Mouse (Mus musculus): Measurements from ENCODE around the gene Pdcd6.

Pdcd6 gene

DNA sequence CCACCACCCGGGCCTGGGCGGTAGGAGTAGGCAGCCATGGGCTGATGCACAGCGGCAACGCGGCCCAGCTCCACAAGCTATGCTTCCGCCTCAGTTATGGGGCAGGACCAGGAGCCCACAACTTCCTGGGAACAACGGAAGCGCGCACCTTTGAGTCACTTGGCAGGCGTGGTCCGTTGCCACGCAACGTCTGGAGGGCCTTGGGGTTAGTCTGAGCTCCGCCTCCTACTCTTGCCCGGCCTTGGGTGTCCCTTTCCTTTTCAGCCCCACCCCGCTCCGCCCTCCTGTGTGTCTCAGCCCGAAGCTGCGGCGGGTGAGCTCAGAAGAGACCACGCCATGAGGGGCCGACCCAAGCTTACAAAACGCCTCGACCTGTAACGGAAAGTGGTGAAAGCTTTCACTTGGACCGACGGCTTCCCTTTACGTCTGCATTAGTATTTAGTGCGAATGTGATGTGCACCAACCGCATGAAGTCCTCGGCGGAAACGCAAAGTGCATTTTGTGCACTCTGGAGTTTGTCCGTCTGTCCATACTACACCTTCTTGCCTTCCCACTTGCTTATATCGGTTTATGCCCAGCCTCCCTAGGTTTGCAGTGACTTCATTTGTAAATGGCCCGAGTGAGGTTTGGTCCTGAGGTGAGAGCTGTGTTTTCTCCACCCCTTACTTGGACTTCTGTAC is at the start of gene Pdcd6:
Gene Pdcd6 (minus strand): TSS at position 411 of the 680 bp plus-strand sequence.
- in situ Hi-C loops (cut with MseI, MboI): no loop called here

DNA sequence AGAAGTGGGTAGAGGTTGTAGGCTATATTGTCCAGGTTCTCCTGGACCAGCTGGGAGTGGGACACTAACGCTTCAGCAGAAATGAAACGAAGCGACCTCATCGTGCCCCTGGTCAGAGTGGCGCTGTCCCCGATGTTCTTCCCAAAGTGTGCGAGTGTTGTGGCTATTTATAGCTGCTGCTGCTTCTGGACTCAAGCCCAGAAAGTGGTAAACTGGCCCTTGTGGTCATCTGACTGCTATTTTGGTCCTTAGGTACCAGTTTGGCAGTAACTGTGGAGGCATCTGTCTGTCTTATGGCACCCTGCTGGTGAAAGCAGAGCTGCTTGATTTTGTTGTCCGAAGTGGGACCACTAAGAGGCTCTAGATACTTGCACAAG is 46.5 kb upstream of the Pdcd6 start, which contains the start of gene Lrrc14b:
Gene Lrrc14b (minus strand): TSS at position 147 of the 377 bp plus-strand sequence.
- in situ Hi-C loops (cut with MseI, MboI): no loop called here

DNA sequence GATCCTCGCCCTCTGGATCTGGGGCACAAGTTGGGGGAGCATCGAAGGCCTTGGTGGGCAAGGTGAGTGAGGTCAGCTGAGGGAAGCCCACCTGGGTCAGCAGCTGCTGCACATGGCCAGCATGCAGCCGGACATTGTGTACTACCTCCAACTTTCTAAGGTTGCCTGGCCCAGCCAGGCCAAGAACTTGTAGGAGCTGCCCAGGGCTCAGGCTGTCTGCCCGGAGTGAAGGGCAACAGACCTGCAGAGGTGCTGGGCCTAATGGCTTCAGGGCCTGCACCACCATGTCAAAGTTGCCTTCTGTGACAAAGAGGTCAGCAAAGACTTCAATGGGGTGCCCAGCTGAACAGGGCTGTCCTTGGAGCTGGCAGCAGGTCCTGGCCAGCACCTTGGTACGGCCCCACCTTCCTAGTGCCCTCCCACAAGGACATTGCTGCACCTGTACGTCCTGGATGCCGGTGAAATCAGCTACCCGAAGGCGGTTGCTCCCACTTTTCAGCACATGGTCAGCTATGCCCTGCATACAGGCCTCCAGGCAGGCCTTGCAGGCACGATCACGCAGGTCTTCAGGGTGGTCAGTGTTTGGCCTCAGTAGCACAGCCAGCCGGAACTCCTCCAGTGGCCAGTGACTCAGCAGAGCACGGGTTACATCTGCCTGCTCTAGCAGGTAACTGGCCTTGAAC is 45.9 kb upstream of the Pdcd6 start:
- in situ Hi-C loops (cut with MseI, MboI): no loop called here

DNA sequence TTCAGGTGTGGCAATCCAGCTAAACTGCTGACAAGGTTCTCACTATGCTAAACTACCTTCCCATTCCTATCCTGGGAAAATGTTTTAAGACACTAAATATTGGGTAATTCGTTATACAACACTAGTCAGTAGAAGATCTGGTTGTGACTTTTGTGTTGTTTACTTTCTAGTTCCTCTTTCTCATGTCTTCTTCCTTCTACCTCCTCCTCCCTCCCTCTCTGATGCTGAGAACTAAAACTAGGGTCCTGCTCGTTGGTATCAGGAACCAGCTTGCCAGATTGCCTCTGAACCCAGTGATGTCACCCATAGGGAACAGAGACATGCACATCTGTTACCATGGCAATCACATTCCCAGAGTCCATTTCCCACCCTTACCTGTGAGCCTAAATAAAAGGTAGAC is 44.8 kb upstream of the Pdcd6 start:
- in situ Hi-C loops (cut with MseI, MboI): no loop called here

DNA sequence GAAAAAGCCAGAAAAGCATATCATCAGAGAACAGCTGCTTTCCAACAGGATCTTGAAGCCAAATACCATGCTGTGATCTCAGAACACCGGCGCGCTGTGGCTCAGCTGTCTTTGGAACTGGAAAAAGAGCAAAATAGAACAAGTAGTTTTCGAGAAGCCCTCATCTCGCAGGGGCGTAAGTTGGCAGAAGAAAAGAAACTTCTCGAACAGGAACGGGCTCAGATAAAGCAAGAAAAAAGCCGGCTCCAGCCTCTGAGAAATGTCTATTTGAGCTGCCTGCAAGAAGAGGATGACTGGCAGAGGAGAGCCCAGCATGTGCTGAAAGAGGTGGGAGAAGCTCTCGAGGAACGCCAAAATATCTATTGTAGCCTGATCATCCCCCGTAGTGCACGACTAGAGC is 39.1 kb upstream of the Pdcd6 start:
- in situ Hi-C loops (cut with MseI, MboI): no loop called here

DNA sequence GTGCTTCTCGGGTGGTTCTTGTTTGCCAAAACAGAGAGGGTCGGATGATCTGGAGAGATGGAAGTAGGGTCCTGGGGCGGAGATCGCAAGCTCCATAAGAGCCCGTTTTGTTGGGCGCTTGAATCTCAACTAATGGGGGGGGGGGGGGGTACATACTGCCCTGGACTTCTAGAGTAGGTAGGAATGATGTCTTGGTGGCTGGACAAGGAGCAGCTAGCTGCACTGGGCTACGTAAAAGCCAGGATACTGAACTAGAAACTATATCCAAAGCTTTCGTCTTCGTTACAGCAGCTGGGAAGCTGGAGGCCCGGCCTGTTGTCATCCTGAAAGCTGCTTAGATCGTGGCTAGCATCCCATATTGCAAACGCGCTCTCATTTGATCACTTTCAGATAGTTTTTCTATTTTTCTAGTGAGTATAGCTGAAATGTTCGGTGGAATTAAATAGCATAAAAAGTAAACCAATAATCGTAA is 33.1 kb upstream of the Pdcd6 start:
- in situ Hi-C loops (cut with MseI, MboI): no loop called here

DNA sequence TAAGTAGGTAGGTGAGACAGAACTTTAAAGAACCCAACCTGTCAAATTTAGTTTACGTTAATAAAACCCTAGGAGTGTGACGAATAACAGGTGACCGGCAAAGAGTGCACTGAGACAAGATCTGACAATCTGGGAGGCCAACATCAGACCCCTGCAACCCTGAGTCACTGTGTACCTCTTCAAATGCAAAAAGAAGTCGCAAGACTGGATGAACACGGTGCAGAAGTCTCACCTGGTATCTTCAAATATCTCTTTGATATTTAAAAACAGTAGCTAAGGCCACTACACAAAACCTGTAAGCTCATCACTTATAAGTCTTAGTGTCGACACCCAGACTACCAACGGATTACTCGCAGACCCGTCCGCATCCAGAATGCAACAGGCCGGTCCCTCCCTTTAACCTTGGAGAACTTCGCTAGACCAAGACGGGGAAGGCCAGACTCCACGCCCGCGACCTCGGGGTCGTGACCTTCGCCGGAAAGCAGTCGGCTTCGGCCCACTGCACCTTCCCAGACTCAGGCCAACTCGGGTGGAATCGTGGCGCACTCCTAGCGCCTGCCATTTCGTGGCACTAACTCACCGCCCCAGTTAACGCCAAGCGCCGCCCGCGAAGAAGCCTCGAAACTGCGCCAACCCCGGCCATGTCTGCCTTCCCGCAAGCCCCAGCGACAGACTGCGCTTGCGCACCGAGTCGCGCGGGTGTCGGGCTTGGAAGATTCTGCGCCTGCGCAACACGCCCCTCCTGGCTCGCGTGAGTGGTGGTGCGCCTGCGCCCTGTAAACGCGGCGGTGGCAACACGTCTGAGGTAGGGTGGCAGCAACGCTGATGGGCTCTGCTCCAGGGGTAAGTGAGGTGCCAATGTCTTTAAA is 32.4 kb upstream of the Pdcd6 start, which contains the start of the genes Sdha and Ccdc127:
Gene Sdha (minus strand): TSS at position 715 of the 869 bp plus-strand sequence.
Gene Ccdc127 (plus strand): TSS at position 744 of the 869 bp plus-strand sequence.
- in situ Hi-C loops (cut with MseI, MboI): no loop called here

DNA sequence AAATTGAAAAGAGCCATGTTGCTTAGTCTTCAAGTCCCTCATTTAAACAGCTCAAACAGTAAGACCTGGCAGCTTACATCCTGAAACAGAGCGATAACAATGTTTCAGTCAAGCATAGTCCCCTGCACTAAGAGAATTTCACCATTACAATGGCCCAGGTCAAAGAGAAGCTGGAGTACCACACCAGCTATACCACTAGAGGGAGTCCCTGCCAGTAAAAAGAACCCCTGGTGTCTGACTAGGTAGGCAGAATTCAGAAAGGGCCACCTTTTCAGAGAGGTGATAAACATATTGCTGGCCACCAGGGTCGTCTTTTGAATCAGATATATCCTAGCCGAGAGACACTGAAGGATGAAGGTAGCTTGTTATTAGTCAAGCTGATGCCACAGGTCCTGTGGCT is 23.7 kb upstream of the Pdcd6 start:
- in situ Hi-C loops (cut with MseI, MboI): no loop called here

DNA sequence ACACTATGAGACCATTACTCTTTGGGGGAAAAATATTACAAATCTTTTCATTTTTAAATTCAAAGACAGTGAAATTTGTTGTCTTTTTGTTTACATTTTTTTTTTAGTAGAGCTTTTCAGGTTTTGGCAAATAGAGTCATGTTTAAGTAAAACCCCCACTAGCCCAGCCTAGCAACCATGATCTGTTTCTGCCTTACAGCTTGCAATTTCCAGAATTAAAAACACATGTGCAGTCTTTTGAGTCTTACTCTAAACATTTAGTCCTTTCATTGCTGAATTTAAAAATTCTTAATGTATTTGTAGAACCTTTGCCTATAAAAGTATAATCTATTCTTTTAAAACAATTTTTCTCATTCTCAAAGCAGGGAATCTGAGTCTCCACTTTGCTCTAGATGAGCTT is 11.9 kb upstream of the Pdcd6 start:
- in situ Hi-C loops (cut with MseI, MboI): no loop called here

DNA sequence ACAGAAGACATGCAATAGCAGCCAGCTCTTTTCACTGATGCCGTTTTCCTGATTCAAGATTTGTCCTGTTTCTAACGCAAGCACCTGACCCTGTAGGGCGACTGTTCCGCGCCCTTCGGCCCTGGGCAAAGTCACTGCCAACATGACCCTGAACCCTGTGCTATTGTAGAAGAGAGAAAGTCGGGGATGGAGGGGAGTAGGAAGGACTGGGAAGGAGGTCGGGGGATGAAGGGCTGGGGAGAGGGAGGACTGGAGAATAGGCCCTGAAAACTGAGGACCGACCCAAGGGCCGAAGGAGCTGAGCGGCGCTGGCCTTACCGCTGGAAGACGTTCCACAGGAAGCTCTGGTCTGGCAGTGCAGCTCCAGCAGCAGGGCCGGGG is 601 bp downstream of the Pdcd6 start:
- in situ Hi-C loops (cut with MseI, MboI): no loop called here

DNA sequence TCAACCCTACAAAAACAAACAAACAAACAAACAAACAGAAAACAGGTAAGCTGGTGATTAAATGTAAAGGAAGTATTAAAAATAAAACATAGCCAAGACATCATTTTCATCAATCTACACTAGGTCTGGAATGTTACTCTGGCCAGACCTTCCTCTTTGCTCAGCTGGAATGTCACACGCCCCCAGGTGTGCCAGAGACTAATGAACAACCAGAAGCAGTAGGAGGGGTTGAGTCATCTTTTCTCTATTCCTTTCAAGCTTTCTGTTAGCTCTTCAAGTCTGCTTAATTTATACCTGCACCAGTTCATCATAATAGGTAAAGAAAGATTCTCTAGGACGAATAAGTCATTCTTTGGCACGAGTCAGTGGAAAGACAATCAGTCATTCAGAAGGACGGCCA is 994 bp downstream of the Pdcd6 start:
- in situ Hi-C loops (cut with MseI, MboI): no loop called here

DNA sequence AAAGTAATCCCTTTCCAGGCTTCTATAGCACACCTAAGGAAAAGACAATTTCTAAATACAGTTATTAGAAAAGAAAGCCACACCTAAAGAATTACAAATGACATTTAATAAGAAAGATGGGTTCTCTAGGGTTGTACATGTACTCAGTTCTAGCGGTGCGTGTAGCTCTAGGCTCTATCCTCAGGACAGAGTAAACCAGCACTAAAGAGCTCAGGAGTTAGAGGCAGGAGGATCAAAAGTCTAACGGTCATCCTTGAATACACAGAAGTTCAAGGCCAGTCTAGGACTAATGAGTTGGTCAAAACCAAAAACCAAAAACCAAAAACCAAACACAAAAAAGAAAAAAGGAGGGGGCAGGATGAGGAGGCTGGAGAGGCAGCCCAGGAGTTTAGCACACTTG is 2.8 kb downstream of the Pdcd6 start:
- in situ Hi-C loops (cut with MseI, MboI): no loop called here

DNA sequence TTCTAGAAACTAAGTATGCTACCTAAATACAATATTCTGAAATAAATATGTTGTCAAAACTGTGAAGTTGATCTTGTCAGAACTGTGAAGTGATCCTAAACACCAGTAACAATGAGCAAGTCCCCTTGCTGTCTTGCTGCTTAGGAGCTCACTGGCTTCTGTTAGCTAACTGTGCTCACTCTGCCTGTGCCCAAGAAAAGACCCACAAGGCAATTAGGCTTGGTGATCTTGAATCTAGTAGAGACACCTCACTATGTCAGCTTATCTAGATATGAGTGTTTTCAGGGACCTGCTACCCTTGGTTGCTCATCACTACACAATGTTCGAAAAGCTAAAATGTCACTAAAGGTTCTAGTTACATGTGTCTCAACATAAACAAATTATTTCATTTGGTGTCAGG is 11.6 kb downstream of the Pdcd6 start:
- in situ Hi-C loops (cut with MseI, MboI): no loop called here

DNA sequence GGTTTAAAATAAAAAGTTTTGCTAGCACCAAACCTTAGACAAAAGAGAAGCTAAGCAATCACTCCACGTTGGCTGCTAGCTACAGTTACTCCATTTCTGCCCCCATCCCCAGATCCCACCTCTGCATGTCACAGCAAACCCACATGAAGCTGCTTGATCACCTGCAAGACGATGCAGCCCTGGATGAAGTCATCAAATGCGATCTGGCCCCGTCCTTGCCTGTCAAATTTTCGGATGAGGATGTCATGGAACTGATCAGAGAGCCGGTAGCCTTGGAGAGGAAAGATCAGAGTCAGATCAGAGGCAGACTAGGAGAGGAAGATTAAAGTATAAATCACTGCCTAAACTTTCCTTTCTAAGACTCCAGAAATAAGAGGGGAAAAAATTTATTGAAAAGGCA is 12.0 kb downstream of the Pdcd6 start:
- in situ Hi-C loops (cut with MseI, MboI): no loop called here

DNA sequence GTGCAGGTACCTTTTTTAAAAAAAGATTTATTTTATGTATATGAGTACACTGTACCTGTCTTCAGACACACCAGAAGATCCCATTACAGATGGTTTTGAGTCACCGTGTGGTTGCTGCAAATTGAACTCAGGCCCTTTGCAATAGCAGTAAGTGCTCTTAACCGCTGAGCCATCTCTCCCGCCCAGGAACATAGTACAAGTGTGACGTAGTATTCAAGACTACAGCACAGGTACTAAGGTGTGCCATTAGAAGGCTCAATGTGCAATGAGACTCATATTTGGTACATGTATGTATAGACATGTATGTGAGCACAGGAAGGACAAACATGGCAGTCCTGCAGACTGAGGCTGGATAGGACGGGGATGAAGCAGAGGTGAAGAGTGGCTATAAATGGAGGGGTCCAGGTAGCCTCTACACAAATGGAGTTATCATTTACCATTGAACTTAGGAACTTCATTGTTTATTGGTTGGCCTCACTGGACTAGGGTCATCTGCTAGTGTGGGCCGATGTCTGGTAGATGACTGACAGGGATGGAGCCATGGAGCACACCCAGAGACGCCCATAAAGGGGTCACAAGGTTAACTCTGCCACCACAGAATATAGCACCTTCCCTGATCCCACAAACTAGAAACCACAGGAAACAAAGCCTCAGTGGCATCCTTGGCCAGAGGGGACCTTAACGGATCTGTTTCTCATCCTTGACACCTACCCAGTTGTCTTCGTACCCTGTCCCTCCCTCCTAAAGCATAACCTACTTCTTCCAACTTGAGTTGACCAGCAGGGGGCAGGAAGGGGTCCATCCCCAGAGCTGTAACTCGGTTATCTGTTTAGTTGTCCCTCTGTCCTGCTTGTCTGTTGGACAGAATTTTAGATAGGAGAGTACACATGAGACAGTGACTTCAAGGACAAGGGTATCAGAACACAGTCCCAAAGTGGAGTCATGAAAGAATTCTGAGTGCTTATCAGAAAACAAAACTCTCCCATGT is 15.0 kb downstream of the Pdcd6 start:
- in situ Hi-C loops (cut with MseI, MboI): no loop called here

DNA sequence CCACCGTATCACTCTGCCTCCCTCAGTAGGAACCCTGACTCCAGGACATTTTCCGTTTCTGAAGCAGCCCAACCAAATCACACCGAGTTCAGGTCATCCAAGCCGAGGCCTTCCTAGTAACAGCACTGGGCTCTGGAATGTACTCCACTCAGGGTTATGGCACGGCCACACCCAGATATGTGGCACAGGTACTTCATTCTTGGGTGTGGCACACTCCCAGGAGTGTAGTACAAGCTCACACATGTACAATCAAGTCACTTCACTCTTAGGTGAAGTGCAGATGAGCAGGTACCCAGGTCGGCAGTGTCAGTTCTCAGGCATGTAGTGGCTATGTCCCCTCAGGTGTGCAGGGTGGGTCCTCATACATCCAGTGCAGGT is 15.8 kb downstream of the Pdcd6 start:
- in situ Hi-C loops (cut with MseI, MboI): no loop called here

DNA sequence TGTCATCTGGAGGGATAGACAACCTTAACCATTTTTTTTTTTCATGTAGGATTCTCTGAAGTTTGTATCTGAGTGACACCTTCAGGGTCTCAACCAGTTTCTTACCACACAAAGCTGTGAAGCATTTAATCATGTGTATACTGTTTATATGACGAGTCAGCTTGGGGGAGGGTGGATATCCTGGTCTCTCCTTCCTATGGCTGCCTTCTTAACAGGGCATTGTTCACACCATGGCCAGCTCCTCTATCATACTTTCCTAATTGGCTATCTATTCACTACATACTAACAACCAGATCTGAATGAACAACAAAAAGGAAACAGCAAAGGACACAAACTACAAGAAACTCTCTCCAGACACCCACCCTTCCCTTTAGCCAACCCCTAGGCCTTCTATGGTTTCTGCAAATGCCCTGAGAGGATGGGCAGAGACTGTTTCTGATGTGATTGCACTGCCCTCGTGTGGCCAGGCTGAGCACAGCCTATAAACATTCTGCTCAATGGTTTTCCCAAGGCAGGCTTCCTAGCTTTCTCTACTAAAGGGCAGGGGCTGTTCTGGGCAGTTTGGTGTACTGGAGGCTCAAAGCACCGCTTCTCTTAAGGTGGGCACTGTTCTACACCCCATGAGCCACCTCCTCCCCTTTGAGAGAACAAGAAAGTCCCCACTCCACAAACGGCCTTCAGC is 16.3 kb downstream of the Pdcd6 start:
- in situ Hi-C loops (cut with MseI, MboI): no loop called here

DNA sequence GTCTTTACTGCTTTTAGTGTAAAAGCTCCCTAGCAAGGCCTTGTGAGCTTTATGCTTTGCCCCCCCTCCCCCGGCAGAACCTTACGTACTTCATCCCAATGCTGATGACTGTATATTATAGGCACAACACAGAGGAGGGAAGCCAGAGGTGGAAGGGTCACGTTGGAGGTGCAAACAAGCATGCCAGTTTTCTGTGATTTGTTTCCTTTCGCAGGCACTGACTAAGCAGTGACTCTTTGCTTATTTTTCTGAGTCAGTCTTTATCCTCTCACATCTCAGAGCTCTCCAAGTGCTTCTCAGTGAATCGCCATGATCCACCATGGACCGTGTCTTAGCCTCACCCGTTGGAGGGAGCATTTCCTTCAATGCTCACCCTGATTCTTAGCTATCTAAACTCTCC is 21.0 kb downstream of the Pdcd6 start:
- in situ Hi-C loops (cut with MseI, MboI): no loop called here

DNA sequence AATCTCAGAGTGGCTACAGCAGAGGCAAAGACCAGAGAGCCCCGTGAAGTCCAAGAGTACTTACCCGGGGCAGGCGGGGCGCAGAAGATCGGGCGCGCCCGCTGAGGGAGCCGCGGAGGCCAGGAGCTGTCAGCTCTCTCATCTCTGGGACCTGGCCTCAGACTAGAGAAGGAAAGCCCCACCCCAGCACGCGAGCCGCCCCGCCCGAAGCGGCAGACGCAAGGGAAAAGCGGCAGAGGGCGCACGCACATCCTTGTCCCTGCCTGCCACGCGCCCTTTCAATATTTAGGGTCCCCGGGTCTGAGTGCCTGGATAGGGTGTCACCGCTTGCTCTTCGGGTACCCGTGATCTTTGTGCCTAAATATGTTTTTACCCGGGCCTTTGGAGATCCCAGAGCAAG is 25.2 kb downstream of the Pdcd6 start, which contains the start of gene Ahrr:
Gene Ahrr (minus strand): TSS at position 165 of the 400 bp plus-strand sequence.
- in situ Hi-C loops (cut with MseI, MboI): no loop called here

DNA sequence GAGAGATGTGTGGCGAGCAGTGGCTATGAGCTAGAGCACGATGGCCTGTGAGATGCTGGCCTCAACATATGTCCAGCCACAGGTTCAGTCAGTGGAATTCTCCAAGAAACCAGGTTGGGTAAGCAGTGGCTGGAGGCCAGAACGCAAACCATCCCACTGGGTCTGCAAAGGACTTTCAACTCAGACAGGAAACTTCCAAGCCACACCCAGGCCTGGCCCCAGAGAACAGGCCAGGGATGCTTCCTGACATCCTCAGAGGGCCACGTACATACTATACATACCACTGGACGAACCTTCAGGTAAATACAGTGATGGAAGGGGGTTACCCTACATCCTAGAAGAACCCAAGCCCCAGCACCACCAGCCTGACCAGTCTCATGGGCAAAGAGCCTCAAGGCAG is 27.7 kb downstream of the Pdcd6 start:
- in situ Hi-C loops (cut with MseI, MboI): no loop called here
